Mouse (Mus musculus) ES-E14 (cell line): ENCODE results near the gene Sgk2. TPM values are rescaled to one million over a fixed set of nuclear protein-coding genes. Genes with fewer than 3 reads are reported as not detected.
A peak's percentile ranks its signal among the peaks of the same experiment; 100 is the strongest.

Experiments
- DNase-seq: peaks from one replicate; pipeline ENCODE4 v3.0.0-alpha.2; 2013; ENCODE audit warnings: low read depth, low spot score
- H3K27ac ChIP-seq: 2 replicates; pipeline ENCODE4 v1.5.1; 2012; ENCODE audit warnings: low read depth, mild to moderate bottlenecking, low read length, moderate library complexity, mixed read lengths; ENCODE audit not compliant: poor library complexity, insufficient read depth, severe bottlenecking
- H3K36me3 ChIP-seq: 2 replicates; pipeline ENCODE4 v1.6.1; 2012; ENCODE audit warnings: mild to moderate bottlenecking, low read length, moderate library complexity, mixed read lengths; ENCODE audit not compliant: control insufficient read depth, poor library complexity, insufficient read depth, severe bottlenecking
- H3K4me1 ChIP-seq, 2 experiments: fragments of 150-350 bp in 1 of 2; sonication (generic) in 1 of 2; 2 replicates each; pipeline ENCODE4 v1.6.1; 2012; ENCODE audit warnings: low read length in 2 of 2, mild to moderate bottlenecking in 1 of 2, mixed read lengths in 1 of 2; ENCODE audit not compliant: control insufficient read depth in 2 of 2, insufficient read depth in 2 of 2, poor library complexity in 1 of 2
- H3K4me3 ChIP-seq, 2 experiments: fragments of 150-350 bp in 1 of 2; sonication (generic) in 1 of 2; 2 replicates each; pipeline ENCODE4 v1.5.1; 2012; ENCODE audit warnings: low read length in 2 of 2, low read depth in 1 of 2, mild to moderate bottlenecking in 1 of 2, mixed read lengths in 1 of 2; ENCODE audit not compliant: insufficient read depth in 1 of 2, poor library complexity in 1 of 2, severe bottlenecking in 1 of 2
- H3K9ac ChIP-seq: 2 replicates; pipeline ENCODE4 v1.6.1; 2012; ENCODE audit warnings: low read depth, mild to moderate bottlenecking, low read length, mixed read lengths; ENCODE audit not compliant: poor library complexity, insufficient read depth, severe bottlenecking
- H3K9me3 ChIP-seq: fragments of 150-350 bp; sonication (generic); 2 replicates; pipeline ENCODE4 v1.6.1; 2012; ENCODE audit warnings: low read depth, mild to moderate bottlenecking, low read length; ENCODE audit not compliant: control insufficient read depth, insufficient read depth
- CHD2 ChIP-seq: IDR thresholded peaks from 2 replicates; pipeline ENCODE4 v1.6.1; 2014; ENCODE audit warnings: mild to moderate bottlenecking, low read depth, low read length, inconsistent platforms
- HCFC1 ChIP-seq: IDR thresholded peaks from 2 replicates; pipeline ENCODE4 v1.6.1; 2012; ENCODE audit warnings: low read length, inconsistent platforms, borderline replicate concordance; ENCODE audit not compliant: insufficient read depth
- MAFK ChIP-seq: IDR thresholded peaks from 2 replicates; pipeline ENCODE4 v1.6.1; 2014; ENCODE audit warnings: mild to moderate bottlenecking, low read depth, low read length, inconsistent platforms; ENCODE audit not compliant: insufficient read depth
- ZC3H11A ChIP-seq: IDR thresholded peaks from 2 replicates; pipeline ENCODE4 v1.6.1; 2012; ENCODE audit warnings: low read depth, mild to moderate bottlenecking, inconsistent platforms, low read length, borderline replicate concordance
- ZNF384 ChIP-seq: IDR thresholded peaks from 2 replicates; pipeline ENCODE4 v1.6.1; 2012; ENCODE audit warnings: low read depth, low read length, inconsistent platforms
- in situ Hi-C, 2 experiments: fragments of 600-800 bp; cut with MboI; formaldehyde crosslinking; loops; one replicate each; pipeline ENCODE4 v1.15.1; 2025; ENCODE audit warnings: low sequenced_read_pairs in 2 of 2, inconsistent platforms in 1 of 2; ENCODE audit not compliant: unreplicated experiment in 2 of 2
- total RNA-seq: library from RNA; depleted of rRNA; stranded (reverse); fragments of 300-350 nt; gene quantifications from 2 replicates; pipeline ENCODE4 v1.2.3, GENCODE M21; 2012; rRNA removed

The Sgk2 gene
- 1.8 and 3.0 TPM in 2 replicates for total RNA-seq

GRCm38 (mm10) chr2:162987218-162987617 is at the start of gene Sgk2:
Sgk2 (plus strand) TSS chr2:162987330.
- H3K27ac ChIP-seq = no peak within 1 kb of the TSS
- no peak within 1 kb of the TSS for H3K9ac ChIP-seq
- H3K4me3 ChIP-seq = no peak within 1 kb of the TSS
- no peaks in the 10 kb centered on the region for H3K4me1 ChIP-seq
- H3K36me3 ChIP-seq = no peaks in the 10 kb centered on the region
- in situ Hi-C loops = no loop called here
- no peak for DNase-seq
- no peak for TF ChIP-seq ZC3H11A
- no peaks in the 10 kb centered on the region for H3K9me3 ChIP-seq

GRCm38 (mm10) chr2:162939562-162939961 is 47.6 kb upstream of the Sgk2 start:
- TF ChIP-seq CHD2 (no peak), ZNF384 (no peak), ZC3H11A (no peak), HCFC1 (no peak), MAFK (no peak)
- no peak for DNase-seq
- in situ Hi-C loops = no loop called here
- Histone ChIP-seq H3K9me3 (no peaks in the 10 kb centered on the region), H3K4me3 (no peak overlapping the region), H3K36me3 (peaks cover 18% of the 10 kb centered on the region), H3K9ac (no peak overlapping the region), H3K4me1 (no peaks in the 10 kb centered on the region), H3K27ac (no peak overlapping the region)

GRCm38 (mm10) chr2:162943148-162943846 is 43.8 kb upstream of the Sgk2 start, which contains the start of gene L3mbtl1:
L3mbtl1 (plus strand) TSS chr2:162943472.
- Histone ChIP-seq H3K27ac (no peak within 1 kb of the TSS), H3K4me1 (peaks cover 0 to 6% of the 10 kb centered on the region in 2 experiments; a peak in 1 of 4 replicates), H3K9ac (peak within 1 kb of the TSS; percentile 65), H3K4me3 (peak within 1 kb of the TSS; percentile 69 to 77), H3K9me3 (no peaks in the 10 kb centered on the region), H3K36me3 (peaks cover 5% of the 10 kb centered on the region)
- no peak for DNase-seq
- no peak for TF ChIP-seq CHD2
- in situ Hi-C loops = no loop called here

GRCm38 (mm10) chr2:162943931-162944330 is 43.2 kb upstream of the Sgk2 start:
- TF ChIP-seq ZC3H11A (no peak), ZNF384 (no peak), CHD2 (no peak), HCFC1 (no peak), MAFK (no peak)
- in situ Hi-C loops = no loop called here

GRCm38 (mm10) chr2:162946964-162947363 is 40.2 kb upstream of the Sgk2 start:
- in situ Hi-C loops = no loop called here
- no peak for DNase-seq

More at GRCm38 (mm10) chr2:162943931-162944330, 43.2 kb upstream of the Sgk2 start:
- no peak overlapping the region for H3K9ac ChIP-seq
- H3K4me3 ChIP-seq = peak overlapping the region; percentile 69 to 77
- H3K4me1 ChIP-seq = peaks cover 0 to 8% of the 10 kb centered on the region in 2 experiments; a peak in 1 of 4 replicates
- H3K9me3 ChIP-seq = no peaks in the 10 kb centered on the region
- no peak for DNase-seq
- no peak overlapping the region for H3K27ac ChIP-seq
- H3K36me3 ChIP-seq = peaks cover 5% of the 10 kb centered on the region; the same call in 1 of the 2 replicates

More at GRCm38 (mm10) chr2:162946964-162947363, 40.2 kb upstream of the Sgk2 start:
- no peaks in the 10 kb centered on the region for H3K9me3 ChIP-seq
- no peak overlapping the region for H3K9ac ChIP-seq
- no peak for TF ChIP-seq ZNF384
- H3K27ac ChIP-seq = no peak overlapping the region
- H3K36me3 ChIP-seq = no peaks in the 10 kb centered on the region
- H3K4me3 ChIP-seq = no peak overlapping the region
- H3K4me1 ChIP-seq = peaks cover 0 to 8% of the 10 kb centered on the region in 2 experiments; a peak in 1 of 4 replicates
